Mouse (Mus musculus): ENCODE measurements around the gene Sycp2.

DNA sequence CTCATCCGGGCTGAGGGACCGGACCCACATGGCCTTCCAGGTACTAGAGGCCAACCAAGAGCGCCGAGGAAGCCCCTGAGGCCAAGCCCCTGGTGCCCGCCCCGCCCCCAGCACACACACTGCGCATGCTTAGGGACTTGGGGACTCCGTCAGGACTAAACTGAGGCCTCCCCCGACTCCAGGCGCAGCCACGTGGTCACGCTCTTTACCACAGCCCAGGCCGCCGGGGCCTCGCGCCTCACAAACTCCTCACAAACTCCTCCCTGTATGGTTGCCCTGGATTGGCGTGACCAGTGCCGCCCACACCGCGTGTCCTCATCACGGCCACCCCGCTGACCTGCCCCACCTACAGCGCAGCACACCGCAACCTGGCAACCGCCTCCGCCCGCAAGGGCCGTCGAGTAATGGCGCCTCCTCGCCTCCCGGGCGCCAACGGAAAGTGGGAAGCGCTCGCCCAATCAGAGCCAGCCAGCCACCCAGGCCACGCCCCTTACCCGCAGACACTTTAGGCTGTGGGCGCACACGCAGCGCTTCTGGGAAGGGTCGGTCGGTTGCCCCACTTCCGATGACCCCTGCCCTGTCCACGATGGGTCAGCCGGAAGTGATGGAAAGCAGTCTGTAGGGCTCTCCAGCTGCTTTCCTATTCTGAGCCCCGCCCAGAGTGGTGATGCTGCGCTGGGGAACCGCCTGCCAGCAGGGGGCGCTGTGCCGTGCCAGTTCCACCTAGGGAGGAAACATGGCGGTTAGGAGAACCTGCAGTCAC lies at the start of gene Sycp2:
- no peak for TF ChIP-seq POLR2A (IDR thresholded peaks at IDR 0.05; ENCODE audit: borderline replicate concordance, extremely low read depth, insufficient read depth, insufficient read length, poor library complexity, severe bottlenecking)
- TF ChIP-seq CTCF (IDR thresholded peaks at IDR 0.05; ENCODE audit: borderline replicate concordance, extremely low read depth, insufficient read depth, insufficient read length): peak; percentile 31; the same call in 1 of the 2 replicates

Data from brain, embryonic 14.5 days (tissue).